Mouse (Mus musculus) layer of hippocampus, adult 18-20 months (tissue): Measurements from ENCODE around the gene Adarb1. TPM values are rescaled to one million over a fixed set of nuclear protein-coding genes. Genes with fewer than 3 reads are reported as not detected.

Experiments used
- DNase-seq, 2 experiments: peaks; one replicate each; pipeline ENCODE4 v3.0.0; 2022; ENCODE audit warnings: low spot score in 2 of 2
- total RNA-seq, 2 experiments: library from RNA; stranded (reverse); gene quantifications; 2 replicates each; pipeline ENCODE4 v1.2.3; 2021

Adarb1 gene
- total RNA-seq, 2 experiments from 2014 or later = 111 to 119 TPM

GRCm38 (mm10) chr10:77272980-77273730 is 144.9 kb downstream of the Adarb1 start:
- DNase-seq = no peak

- no peak for DNase-seq
Observed at GRCm38 (mm10) chr10:77269129-77269528, 148.9 kb downstream of the Adarb1 start.

- no peak for DNase-seq
Observed at GRCm38 (mm10) chr10:77267027-77267426, 151.0 kb downstream of the Adarb1 start.

- no peak for DNase-seq
Observed at GRCm38 (mm10) chr10:77266281-77266680, 151.8 kb downstream of the Adarb1 start.

GRCm38 (mm10) chr10:77260166-77260875 is 157.7 kb downstream of the Adarb1 start:
- DNase-seq = no peak

- DNase-seq = peak; percentile 92 to 95
Observed at GRCm38 (mm10) chr10:77258704-77259621, 159.1 kb downstream of the Adarb1 start, which contains the start of gene Pofut2. TSS of gene Pofut2 (plus strand) at chr10:77259218.

GRCm38 (mm10) chr10:77258041-77258590 is 160.0 kb downstream of the Adarb1 start:
- DNase-seq = no peak

GRCm38 (mm10) chr10:77255676-77256075 is 162.4 kb downstream of the Adarb1 start:
- no peak for DNase-seq

- no peak for DNase-seq
Observed at GRCm38 (mm10) chr10:77255231-77255630, 162.8 kb downstream of the Adarb1 start.

- DNase-seq = peak; percentile 77 to 88
Observed at GRCm38 (mm10) chr10:77252790-77253189, 165.3 kb downstream of the Adarb1 start.

GRCm38 (mm10) chr10:77251784-77252539 is 166.1 kb downstream of the Adarb1 start:
- DNase-seq = peak in 1 of 2 experiments; percentile 22

GRCm38 (mm10) chr10:77251223-77251783 is 166.8 kb downstream of the Adarb1 start:
- no peak for DNase-seq

GRCm38 (mm10) chr10:77247707-77248106 is 170.4 kb downstream of the Adarb1 start:
- no peak for DNase-seq

- DNase-seq = no peak
Observed at GRCm38 (mm10) chr10:77247048-77247447, 171.0 kb downstream of the Adarb1 start.

GRCm38 (mm10) chr10:77244777-77245176 is 173.3 kb downstream of the Adarb1 start:
- DNase-seq = no peak

GRCm38 (mm10) chr10:77243572-77244161 is 174.4 kb downstream of the Adarb1 start:
- peak in 1 of 2 experiments; percentile 27 for DNase-seq

- DNase-seq = no peak
Observed at GRCm38 (mm10) chr10:77242871-77243270, 175.2 kb downstream of the Adarb1 start.

GRCm38 (mm10) chr10:77242396-77242795 is 175.7 kb downstream of the Adarb1 start:
- no peak for DNase-seq

- no peak for DNase-seq
Observed at GRCm38 (mm10) chr10:77240764-77241163, 177.3 kb downstream of the Adarb1 start.
